Mouse (Mus musculus): ENCODE measurements around the gene Dapk2. TPM values are rescaled to one million over a fixed set of nuclear protein-coding genes. Genes with fewer than 3 reads are reported as not detected.

Gene Dapk2
- total and polyA plus RNA-seq, 3 experiments: 7.5 to 24.4 (median 9.8) TPM

DNA sequence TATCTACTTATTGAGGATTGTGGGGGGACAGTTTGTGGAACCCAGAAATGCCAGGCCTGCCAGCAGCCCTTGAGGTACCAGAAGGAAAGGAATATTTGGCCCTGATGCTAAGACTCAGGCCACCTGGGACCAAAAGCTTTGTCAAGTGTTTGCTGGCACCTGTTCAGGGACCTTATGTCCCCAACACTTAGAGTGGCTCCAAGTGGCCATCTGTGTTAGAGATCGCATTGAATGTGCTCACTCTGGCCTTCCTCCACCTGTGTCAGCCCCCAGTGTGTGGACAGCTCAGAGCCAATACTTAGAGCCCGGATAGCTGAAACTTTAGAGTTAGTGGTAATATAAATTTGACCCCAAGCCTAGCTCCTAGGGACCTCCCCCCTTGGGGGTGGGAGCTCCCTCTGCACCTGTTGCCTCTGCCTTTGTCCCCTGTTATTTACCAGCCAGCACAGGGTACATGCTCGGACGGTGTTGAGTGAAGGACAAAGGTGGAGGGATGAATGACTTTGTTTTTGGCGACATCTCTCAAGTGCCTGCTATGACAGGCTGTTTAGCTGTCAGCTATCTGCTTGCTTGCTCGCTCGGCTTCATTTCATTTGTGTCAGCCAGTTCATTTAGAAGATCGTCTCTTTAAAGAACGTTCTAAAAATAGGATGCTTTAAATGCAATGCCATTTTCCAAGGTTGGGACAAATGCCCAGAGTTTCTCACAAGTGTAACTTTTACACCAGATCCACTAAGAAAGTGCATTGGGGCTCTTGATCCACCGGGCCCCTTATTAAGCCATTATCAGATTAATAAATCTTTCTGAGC lies 61.1 kb downstream of the Dapk2 start:
- no peak for DNase-seq (ENCODE audit: low spot score)
- H3K9me3 ChIP-seq (replicated peaks): no peaks in the 10 kb centered on the region
- no peak for TF ChIP-seq GATA1 (IDR thresholded peaks at IDR 0.05; ENCODE audit: borderline replicate concordance, low read length)
- H3K4me1 ChIP-seq (ENCODE audit: insufficient read depth, low read depth, low read length): peaks cover 16% of the 10 kb centered on the region
- no peaks in the 10 kb centered on the region for H3K27me3 ChIP-seq (ENCODE audit: insufficient read depth, low read length)
- no peak overlapping the region for H3K4me3 ChIP-seq (ENCODE audit: low read depth, low read length)
- ATAC-seq (ENCODE audit: extremely low read depth, insufficient number of reproducible peaks, low FRiP score, poor library complexity, severe bottlenecking): no peak
- H3K36me3 ChIP-seq (replicated peaks): peaks cover 45% of the 10 kb centered on the region

DNA sequence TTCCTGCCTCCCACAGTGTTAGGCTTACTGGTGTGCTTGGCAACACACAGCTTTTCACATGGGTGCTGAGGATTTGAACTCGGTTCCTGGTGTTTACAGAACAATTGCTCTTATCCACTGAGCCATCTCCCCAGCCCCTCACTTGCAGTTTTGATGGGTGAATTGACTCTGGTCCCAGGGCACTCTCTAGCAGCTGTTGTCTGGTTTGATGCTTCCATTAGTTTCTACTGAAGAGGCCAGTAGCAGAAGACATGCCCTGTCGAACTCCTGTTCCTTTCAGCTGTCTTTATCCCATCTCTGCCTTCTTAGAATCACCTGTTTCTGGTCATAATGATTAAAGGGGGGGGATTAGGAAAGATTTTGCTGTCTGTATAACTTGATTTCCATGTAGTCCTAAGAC lies 65.8 kb downstream of the Dapk2 start:
- H3K4me1 ChIP-seq (ENCODE audit: insufficient read depth, low read depth, low read length): peaks cover 27% of the 10 kb centered on the region
- no peak for TF ChIP-seq POLR2AphosphoS5 (IDR thresholded peaks at IDR 0.05; ENCODE audit: insufficient replicate concordance, low read depth, low read length)
- TF ChIP-seq GATA2 (IDR thresholded peaks at IDR 0.05; ENCODE audit: borderline replicate concordance, low read depth, low read length): no peak
- no peak for TF ChIP-seq CTCF (IDR thresholded peaks at IDR 0.05; ENCODE audit: low read depth, low read length)
- TF ChIP-seq GATA1 (IDR thresholded peaks at IDR 0.05; ENCODE audit: borderline replicate concordance, low read length): no peak
- no peak for TF ChIP-seq TAL1 (conservative IDR thresholded peaks at IDR 0.05; ENCODE audit: low read depth, low read length)
- no peak for ATAC-seq (ENCODE audit: extremely low read depth, insufficient number of reproducible peaks, low FRiP score, poor library complexity, severe bottlenecking)
- H3K27me3 ChIP-seq (ENCODE audit: insufficient read depth, low read length): no peaks in the 10 kb centered on the region
- H3K9me3 ChIP-seq (replicated peaks): no peaks in the 10 kb centered on the region
- H3K36me3 ChIP-seq (replicated peaks): peaks cover 72% of the 10 kb centered on the region
- H3K4me3 ChIP-seq (ENCODE audit: low read depth, low read length): no peak overlapping the region
- DNase-seq (ENCODE audit: low spot score): no peak

DNA sequence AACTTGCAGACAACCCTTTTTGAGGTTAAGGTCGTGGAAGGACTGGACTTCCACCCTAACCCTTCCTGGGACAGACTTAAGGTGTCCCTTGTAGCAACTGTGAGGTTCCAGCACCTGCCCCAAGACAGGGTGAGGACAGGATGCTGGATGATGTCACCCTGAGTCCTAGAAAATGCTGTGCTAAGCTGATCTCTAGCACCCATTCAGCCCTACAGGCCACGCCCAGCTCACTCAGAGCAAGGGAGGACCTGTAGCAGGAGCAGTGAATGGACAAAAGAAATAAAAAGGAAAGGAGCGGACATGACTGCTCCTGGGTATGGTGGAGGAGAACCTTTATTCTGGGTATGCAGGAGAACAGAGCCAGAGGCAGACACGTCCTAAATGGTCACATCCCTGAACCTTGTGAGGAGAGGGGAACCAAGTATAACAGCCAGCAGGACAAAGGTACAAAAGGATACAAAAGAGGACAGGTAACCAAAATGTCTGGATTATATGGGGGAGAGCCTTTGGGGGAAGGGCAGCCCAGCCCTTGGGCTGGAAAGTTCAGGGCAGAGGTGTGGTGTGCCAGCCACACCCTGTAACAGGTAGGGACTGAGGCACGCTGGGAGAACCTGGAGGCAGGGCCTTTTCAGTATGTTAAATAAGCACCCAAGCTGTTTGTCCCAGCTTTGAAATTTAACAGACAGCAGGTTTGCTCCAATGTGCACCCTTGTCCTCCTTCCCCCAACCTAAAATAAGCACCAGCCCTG lies 67.9 kb downstream of the Dapk2 start:
- H3K4me3 ChIP-seq (ENCODE audit: low read depth, low read length): no peak overlapping the region
- ATAC-seq (ENCODE audit: extremely low read depth, insufficient number of reproducible peaks, low FRiP score, poor library complexity, severe bottlenecking) (no peak), DNase-seq (ENCODE audit: low spot score) (no peak)
- H3K36me3 ChIP-seq (replicated peaks): peaks cover 73% of the 10 kb centered on the region
- peaks cover 24% of the 10 kb centered on the region for H3K4me1 ChIP-seq (ENCODE audit: insufficient read depth, low read depth, low read length)
- no peaks in the 10 kb centered on the region for H3K27me3 ChIP-seq (ENCODE audit: insufficient read depth, low read length)
- no peak for TF ChIP-seq GATA2 (IDR thresholded peaks at IDR 0.05; ENCODE audit: borderline replicate concordance, low read depth, low read length)
- TF ChIP-seq TAL1 (conservative IDR thresholded peaks at IDR 0.05; ENCODE audit: low read depth, low read length): no peak
- no peaks in the 10 kb centered on the region for H3K9me3 ChIP-seq (replicated peaks)

DNA sequence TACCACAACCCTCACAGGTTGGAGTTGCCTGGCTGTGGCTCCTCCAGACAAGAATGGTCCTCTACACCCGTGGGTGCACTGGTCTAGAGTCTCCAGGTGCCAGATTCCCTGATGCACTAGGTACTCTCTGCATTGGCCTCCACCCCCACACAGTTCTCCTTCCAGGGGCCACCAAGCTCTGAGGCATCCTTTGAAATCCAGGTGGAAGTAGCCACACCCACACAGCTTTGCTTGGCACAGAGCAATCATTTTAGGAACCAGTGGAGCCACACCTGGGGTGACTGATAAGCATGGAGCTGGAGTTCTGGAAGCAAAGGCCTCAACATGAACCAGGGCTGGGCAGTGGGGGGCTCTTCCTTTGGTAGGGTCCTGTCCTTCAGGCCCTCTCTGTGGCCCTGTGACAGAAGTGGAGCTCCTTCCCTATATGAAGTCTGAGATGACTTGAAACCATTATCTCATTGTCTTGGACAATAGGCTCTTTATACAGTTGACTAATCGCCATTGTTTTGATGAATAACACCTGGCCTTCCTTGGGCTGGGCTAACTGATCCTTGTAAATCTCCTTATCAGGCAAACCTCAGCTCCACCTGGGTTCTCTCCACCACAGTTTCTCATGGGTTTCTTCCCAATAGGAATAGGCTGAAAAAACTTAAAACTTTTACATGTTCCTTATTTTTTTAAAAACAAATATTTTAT lies 70.6 kb downstream of the Dapk2 start:
- no peak for DNase-seq (ENCODE audit: low spot score)
- Histone ChIP-seq H3K4me3 (ENCODE audit: low read depth, low read length) (no peak overlapping the region), H3K4me1 (ENCODE audit: insufficient read depth, low read depth, low read length) (peaks cover 30% of the 10 kb centered on the region), H3K36me3 (replicated peaks) (peaks cover 74% of the 10 kb centered on the region), H3K27me3 (ENCODE audit: insufficient read depth, low read length) (no peaks in the 10 kb centered on the region), H3K9me3 (replicated peaks) (no peaks in the 10 kb centered on the region)
- TF ChIP-seq CTCF (IDR thresholded peaks at IDR 0.05; ENCODE audit: low read depth, low read length) (no peak), POLR2AphosphoS5 (IDR thresholded peaks at IDR 0.05; ENCODE audit: insufficient replicate concordance, low read depth, low read length) (no peak), GATA1 (IDR thresholded peaks at IDR 0.05; ENCODE audit: borderline replicate concordance, low read length) (no peak), TAL1 (conservative IDR thresholded peaks at IDR 0.05; ENCODE audit: low read depth, low read length) (no peak), GATA2 (IDR thresholded peaks at IDR 0.05; ENCODE audit: borderline replicate concordance, low read depth, low read length) (no peak)
- ATAC-seq (ENCODE audit: extremely low read depth, insufficient number of reproducible peaks, low FRiP score, poor library complexity, severe bottlenecking): no peak

DNA sequence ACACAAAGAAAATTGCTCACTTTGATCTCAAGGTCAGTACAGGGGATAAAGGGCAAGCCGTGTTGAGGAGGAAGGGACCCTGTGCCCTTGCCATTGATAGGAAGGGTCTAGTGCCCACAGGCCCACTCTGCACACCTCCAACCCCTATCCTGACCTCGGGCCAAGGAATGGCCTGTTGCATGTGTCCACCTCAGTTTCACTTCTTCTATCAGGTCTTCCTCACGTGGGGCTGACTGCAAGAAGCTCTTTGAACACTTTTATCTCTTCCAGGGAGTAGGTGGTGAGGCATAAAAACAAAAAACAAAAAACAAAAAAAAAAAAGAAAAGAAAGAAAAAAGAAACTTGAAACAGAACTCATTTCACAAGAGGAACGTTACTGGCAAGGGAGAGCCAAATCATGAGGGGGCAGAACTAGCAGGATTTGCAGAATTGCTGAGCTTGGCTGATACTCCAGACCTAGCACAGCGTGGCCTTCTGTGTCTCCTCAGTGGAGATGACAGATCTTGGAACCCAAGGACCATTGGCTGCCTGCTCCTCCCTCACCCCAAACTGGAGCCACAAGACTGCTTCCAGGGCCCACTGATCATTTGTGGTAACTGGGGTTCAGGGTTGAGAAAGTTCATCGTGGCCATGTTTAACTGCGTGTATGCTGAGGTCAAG lies 73.9 kb downstream of the Dapk2 start:
- Histone ChIP-seq H3K27me3 (ENCODE audit: insufficient read depth, low read length) (no peaks in the 10 kb centered on the region), H3K9me3 (replicated peaks) (no peaks in the 10 kb centered on the region), H3K4me3 (ENCODE audit: low read depth, low read length) (no peak overlapping the region), H3K4me1 (ENCODE audit: insufficient read depth, low read depth, low read length) (peaks cover 16% of the 10 kb centered on the region), H3K36me3 (replicated peaks) (peaks cover 75% of the 10 kb centered on the region)
- ATAC-seq (ENCODE audit: extremely low read depth, insufficient number of reproducible peaks, low FRiP score, poor library complexity, severe bottlenecking): no peak
- DNase-seq (ENCODE audit: low spot score): no peak
- TF ChIP-seq GATA2 (IDR thresholded peaks at IDR 0.05; ENCODE audit: borderline replicate concordance, low read depth, low read length): no peak
- no peak for TF ChIP-seq CTCF (IDR thresholded peaks at IDR 0.05; ENCODE audit: low read depth, low read length)
- TF ChIP-seq GATA1 (IDR thresholded peaks at IDR 0.05; ENCODE audit: borderline replicate concordance, low read length): no peak
- no peak for TF ChIP-seq POLR2AphosphoS5 (IDR thresholded peaks at IDR 0.05; ENCODE audit: insufficient replicate concordance, low read depth, low read length)
- no peak for TF ChIP-seq TAL1 (conservative IDR thresholded peaks at IDR 0.05; ENCODE audit: low read depth, low read length)

DNA sequence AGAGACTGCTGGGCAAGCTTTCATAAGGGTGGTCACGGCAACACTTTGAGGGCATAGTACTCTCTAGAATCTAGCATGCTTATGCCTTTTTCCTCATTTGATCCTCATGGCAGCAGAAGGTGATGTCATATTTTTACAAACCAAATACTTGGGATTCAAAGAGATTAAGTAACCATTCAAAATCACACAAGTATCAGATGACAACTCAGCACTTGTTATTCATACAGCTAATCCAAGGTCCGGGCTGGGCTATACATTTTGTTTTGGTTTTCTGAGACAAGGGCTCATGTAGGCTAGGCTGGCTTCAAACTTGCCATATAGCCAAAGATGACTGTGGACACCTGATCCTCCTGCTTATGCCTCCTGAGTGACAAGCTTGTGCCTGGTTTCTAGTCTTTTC lies 78.6 kb downstream of the Dapk2 start:
- TF ChIP-seq CTCF (IDR thresholded peaks at IDR 0.05; ENCODE audit: low read depth, low read length): no peak
- no peak for TF ChIP-seq TAL1 (conservative IDR thresholded peaks at IDR 0.05; ENCODE audit: low read depth, low read length)
- TF ChIP-seq GATA1 (IDR thresholded peaks at IDR 0.05; ENCODE audit: borderline replicate concordance, low read length): no peak
- H3K4me1 ChIP-seq (ENCODE audit: insufficient read depth, low read depth, low read length): peaks cover 48% of the 10 kb centered on the region
- H3K36me3 ChIP-seq (replicated peaks): peaks cover 64% of the 10 kb centered on the region

More for the DNA sequence above, 78.6 kb downstream of the Dapk2 start:
- Histone ChIP-seq H3K4me3 (ENCODE audit: low read depth, low read length) (no peak overlapping the region), H3K27me3 (ENCODE audit: insufficient read depth, low read length) (no peaks in the 10 kb centered on the region), H3K9me3 (replicated peaks) (no peaks in the 10 kb centered on the region)
- no peak for DNase-seq (ENCODE audit: low spot score)
- ATAC-seq (ENCODE audit: extremely low read depth, insufficient number of reproducible peaks, low FRiP score, poor library complexity, severe bottlenecking): no peak

Data from G1E (cell line).